Mouse (Mus musculus) liver, embryonic 15.5 days (tissue): ENCODE results near the gene Ccdc97. TPM values are rescaled to one million over a fixed set of nuclear protein-coding genes. Genes with fewer than 3 reads are reported as not detected.
"Not testable (repeated sequence)": the region's sequence is repeated elsewhere in the genome, so short reads cannot be mapped to it uniquely, and the experiment has no call there.

Source experiments
- ATAC-seq: fragments of 200-750 bp; cut with Nextera tagmentation; 2 replicates; pipeline ENCODE4 v1.8.0; 2017; ENCODE audit warnings: moderate number of reproducible peaks, mild to moderate bottlenecking, moderate library complexity; ENCODE audit not compliant: insufficient read depth
- H3K27ac ChIP-seq: fragments of 300-500 bp; sonication (generic); replicated peaks from 2 replicates; pipeline ENCODE4 v1.5.1; 2015; ENCODE audit warnings: mild to moderate bottlenecking, inconsistent platforms
- H3K27me3 ChIP-seq: fragments of 300-500 bp; sonication (generic); 2 replicates; pipeline ENCODE4 v1.6.1; 2015; ENCODE audit warnings: mild to moderate bottlenecking, inconsistent platforms
- H3K36me3 ChIP-seq: fragments of 300-500 bp; sonication (generic); replicated peaks from 2 replicates; pipeline ENCODE4 v1.6.1; 2015; ENCODE audit warnings: moderate library complexity, mild to moderate bottlenecking, inconsistent platforms
- H3K4me1 ChIP-seq: fragments of 300-500 bp; sonication (generic); replicated peaks from 2 replicates; pipeline ENCODE4 v1.6.1; 2015; ENCODE audit warnings: inconsistent platforms
- H3K4me2 ChIP-seq: fragments of 300-500 bp; sonication (generic); 2 replicates; pipeline ENCODE4 v1.6.1; 2015; ENCODE audit warnings: moderate library complexity, mild to moderate bottlenecking, inconsistent platforms
- H3K4me3 ChIP-seq: fragments of 300-500 bp; sonication (generic); replicated peaks from 2 replicates; pipeline ENCODE4 v1.5.1; 2015; ENCODE audit warnings: mild to moderate bottlenecking, inconsistent platforms
- H3K9ac ChIP-seq: fragments of 300-500 bp; sonication (generic); 2 replicates; pipeline ENCODE4 v1.6.1; 2015; ENCODE audit warnings: moderate library complexity, mild to moderate bottlenecking, inconsistent platforms
- H3K9me3 ChIP-seq: fragments of 300-500 bp; sonication (generic); replicated peaks from 2 replicates; pipeline ENCODE4 v1.6.1; 2016; ENCODE audit warnings: inconsistent platforms
- WGBS: fragments of 180-500 bp; shearing (Covaris S2); methylation state at CpG from one replicate; pipeline ENCODE4 v1.1.7; 2015; ENCODE audit warnings: mixed read lengths; ENCODE audit not compliant: insufficient replicate concordance; 5-methylcytosine and 5-hydroxymethylcytosine counted together
- polyA plus RNA-seq: library from polyadenylated mRNA; unstranded; fragments of >200 nt; fragmentation: Nextera tagmentation; extraction: Ambion mirVana; gene quantifications from 2 replicates; pipeline ENCODE4 v1.2.1, GENCODE M21; 2015

Gene Ccdc97
- polyA plus RNA-seq, 1 experiment from 2014 or later = 9.7 TPM

DNA sequence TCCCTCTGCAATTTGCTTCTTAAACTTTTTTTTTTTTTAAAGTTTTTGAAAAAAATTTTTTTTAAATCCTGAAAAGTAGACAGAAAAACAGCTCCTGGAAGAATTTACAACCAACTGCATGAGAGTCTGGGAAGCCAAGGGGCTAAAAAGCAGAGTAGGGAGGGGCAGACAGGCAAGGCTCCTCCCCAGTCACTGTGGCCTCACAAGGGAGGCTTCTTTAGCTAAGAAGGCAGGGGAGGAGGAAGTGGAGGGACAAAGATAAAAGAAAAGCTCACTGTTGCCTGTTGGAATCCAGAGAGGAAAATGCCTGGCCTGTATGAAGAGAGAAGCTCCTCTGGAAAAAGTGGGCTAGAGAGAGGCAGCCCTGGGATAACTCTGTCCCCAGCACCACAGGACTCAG, 2.9 kb upstream of the Ccdc97 start:
- H3K4me2 ChIP-seq = peak overlapping the region; percentile 23; the same call in 1 of the 2 replicates
- not testable (repeated sequence) for H3K4me3 ChIP-seq, ATAC-seq, H3K27me3 ChIP-seq, H3K9me3 ChIP-seq
- peaks cover 75% of the 10 kb centered on the region for H3K36me3 ChIP-seq
- H3K9ac ChIP-seq = 0 out of 2 replicates have a peak overlapping the region, but pooled peaks have one; percentile 21
- H3K4me1 ChIP-seq = peaks cover 52% of the 10 kb centered on the region
- H3K27ac ChIP-seq = peak overlapping the region; percentile 69

DNA sequence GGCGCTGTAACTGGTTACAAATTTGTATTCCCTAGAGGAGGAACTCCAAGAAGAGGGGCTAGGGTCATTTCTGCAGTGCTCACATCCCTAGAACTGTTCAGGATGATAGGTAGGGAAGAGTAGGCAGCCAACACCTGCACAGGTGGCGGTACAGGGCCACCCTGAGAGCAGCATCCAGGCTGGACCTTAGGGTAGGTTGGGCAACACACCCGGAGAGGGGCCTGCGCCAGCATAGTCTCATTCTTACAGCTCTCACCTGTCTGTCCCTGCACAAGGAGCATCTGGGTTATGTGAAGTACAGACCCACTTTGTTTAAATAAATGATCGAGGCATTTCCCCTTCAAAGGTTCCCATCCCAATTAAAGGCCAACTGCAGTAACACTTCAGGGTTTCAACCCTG, 1.9 kb upstream of the Ccdc97 start:
- no peak overlapping the region for H3K9ac ChIP-seq
- H3K36me3 ChIP-seq = peaks cover 75% of the 10 kb centered on the region
- no peak overlapping the region for H3K4me3 ChIP-seq
- no peak for ATAC-seq
- H3K4me2 ChIP-seq = no peak overlapping the region
- no peaks in the 10 kb centered on the region for H3K9me3 ChIP-seq
- no peaks in the 10 kb centered on the region for H3K27me3 ChIP-seq
- 0 out of 2 replicates have a peak overlapping the region, but pooled peaks have one; percentile 9 for H3K27ac ChIP-seq
- H3K4me1 ChIP-seq = peaks cover 53% of the 10 kb centered on the region
- 83% methylated on average over 5 of the region's 5 CpGs for WGBS

DNA sequence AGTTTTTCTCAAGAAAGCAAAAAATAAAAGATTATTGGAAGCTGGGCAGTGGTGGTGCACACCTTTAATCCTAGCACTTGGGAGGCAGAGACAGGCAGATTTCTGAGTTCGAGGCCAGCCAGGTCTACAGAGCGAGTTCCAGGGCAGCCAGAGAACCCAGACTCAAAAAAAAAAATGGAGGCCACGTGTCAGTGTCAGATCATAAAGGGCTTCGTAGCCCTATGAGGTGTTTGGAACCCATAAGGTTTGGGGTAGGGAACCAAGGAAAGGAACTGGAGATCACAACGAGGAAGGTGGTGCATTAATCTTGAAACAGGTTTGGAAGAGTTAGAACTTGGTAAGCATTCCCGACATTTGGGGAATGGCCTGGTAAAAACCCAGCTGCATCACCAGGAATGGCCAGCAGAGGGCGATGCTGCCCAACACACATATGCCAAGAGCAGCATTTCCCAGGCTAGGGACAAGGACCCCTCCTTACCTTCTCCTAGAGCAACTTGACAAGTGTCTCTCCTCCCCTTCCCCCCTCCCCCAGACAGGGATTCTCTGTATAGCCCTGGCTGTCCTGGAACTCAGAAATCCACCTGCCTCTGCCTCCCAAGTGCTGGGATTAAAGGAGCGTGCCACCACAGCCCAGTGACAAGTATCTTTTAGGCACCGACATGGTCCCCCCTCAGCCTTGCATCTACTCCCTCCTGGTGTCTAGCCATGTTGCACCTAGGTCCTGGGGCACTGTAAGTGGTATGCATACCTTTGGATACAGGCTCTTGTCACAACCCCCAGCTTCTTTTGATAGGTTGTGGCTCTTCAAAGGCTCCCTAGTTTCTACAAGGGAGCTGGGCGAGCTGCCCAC, 1.1 kb upstream of the Ccdc97 start:
- H3K27ac ChIP-seq = peak overlapping the region; percentile 84
- no peaks in the 10 kb centered on the region for H3K27me3 ChIP-seq
- peaks cover 75% of the 10 kb centered on the region for H3K36me3 ChIP-seq
- peaks cover 53% of the 10 kb centered on the region for H3K4me1 ChIP-seq
- peak overlapping the region; percentile 80 for H3K4me2 ChIP-seq
- WGBS = 48% methylated on average over 10 of the region's 10 CpGs
- no peak overlapping the region; the same call in 1 of the 2 replicates for H3K9ac ChIP-seq
- 0 out of 2 replicates have a peak, but pooled peaks have one; percentile 3 for ATAC-seq
- no peaks in the 10 kb centered on the region for H3K9me3 ChIP-seq
- H3K4me3 ChIP-seq = peak overlapping the region; percentile 76

DNA sequence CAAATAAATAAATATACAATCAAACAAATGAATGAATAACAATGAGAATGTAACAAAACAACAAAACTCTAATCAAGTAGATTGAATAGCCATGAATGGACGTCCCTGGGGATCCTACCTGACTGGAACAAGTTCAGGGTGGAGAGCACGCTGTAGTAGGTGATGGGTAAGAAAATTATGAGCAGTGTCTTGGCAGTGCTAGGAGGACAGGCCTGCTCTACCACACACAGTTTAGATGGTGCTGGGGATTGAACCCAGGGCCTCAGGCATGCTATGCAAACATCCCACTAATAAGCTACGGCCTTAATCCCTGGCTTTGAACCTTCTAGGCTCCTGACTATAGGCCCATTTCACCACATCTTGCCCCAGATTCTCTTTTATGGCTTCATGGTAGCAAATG, 1.4 kb downstream of the Ccdc97 start:
- Histone ChIP-seq H3K4me3 (peak overlapping the region; percentile 76), H3K27ac (no peak overlapping the region), H3K27me3 (no peaks in the 10 kb centered on the region), H3K9ac (peak overlapping the region; percentile 77; the same call in 1 of the 2 replicates), H3K4me1 (peaks cover 45% of the 10 kb centered on the region), H3K4me2 (peak overlapping the region; percentile 80), H3K9me3 (no peaks in the 10 kb centered on the region), H3K36me3 (peaks cover 75% of the 10 kb centered on the region)
- ATAC-seq = no peak
- WGBS = 75% methylated on average over 3 of the region's 3 CpGs

DNA sequence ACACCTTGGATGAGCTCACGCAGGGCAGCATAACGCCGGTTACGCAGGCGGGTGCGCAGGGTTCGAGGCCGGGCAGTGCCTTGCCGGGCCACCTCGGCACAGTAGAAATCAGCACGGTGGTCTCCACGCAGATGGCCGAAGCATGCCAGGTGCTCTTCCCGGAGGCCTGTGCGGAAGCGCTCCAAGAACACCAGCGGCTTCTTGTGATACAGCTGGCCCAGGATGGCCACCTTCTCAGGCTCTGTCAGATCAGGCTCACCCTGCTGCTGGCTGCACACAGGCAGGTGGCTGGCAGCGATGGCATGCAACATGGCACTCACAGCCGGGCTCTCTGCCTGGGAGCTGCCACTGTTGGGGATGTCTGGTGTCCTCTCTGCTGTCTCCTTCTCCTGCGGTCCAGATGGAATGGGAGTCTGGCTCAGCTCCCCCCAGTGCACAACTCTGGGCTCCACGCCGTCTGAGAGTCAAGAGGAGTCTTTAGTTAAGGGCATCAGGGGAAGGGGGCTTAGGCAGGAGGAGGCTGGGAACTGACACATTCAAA, 3.1 kb downstream of the Ccdc97 start:
- peaks cover 51% of the 10 kb centered on the region for H3K4me1 ChIP-seq
- ATAC-seq = no peak
- WGBS = 91% methylated on average over 22 of the region's 22 CpGs
- no peak overlapping the region for H3K4me2 ChIP-seq
- H3K27me3 ChIP-seq = no peaks in the 10 kb centered on the region
- no peak overlapping the region for H3K4me3 ChIP-seq
- H3K36me3 ChIP-seq = peaks cover 68% of the 10 kb centered on the region
- H3K27ac ChIP-seq = no peak overlapping the region
- H3K9me3 ChIP-seq = no peaks in the 10 kb centered on the region
- no peak overlapping the region for H3K9ac ChIP-seq

DNA sequence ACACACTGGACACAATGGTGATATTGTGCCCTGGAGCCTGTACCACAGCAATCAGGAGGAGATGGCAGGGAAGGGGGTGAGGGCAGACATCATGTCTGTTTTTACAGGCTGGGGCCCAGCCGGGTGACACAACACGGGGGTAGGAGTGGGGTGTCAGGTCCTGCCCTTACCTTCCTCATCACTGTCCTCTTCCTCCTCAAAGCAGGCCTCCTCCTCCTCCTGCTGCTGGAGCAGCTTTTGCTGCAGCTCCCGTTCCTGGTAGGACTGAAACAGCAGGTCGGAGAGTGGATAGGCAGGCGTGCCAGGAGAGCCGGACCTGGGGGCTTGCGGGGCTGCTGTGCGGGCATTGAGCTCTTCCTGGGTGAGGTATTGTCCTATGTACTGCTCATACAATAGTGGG, 4.3 kb downstream of the Ccdc97 start:
- Histone ChIP-seq H3K4me2 (no peak overlapping the region), H3K36me3 (peaks cover 58% of the 10 kb centered on the region), H3K4me3 (no peak overlapping the region)

DNA sequence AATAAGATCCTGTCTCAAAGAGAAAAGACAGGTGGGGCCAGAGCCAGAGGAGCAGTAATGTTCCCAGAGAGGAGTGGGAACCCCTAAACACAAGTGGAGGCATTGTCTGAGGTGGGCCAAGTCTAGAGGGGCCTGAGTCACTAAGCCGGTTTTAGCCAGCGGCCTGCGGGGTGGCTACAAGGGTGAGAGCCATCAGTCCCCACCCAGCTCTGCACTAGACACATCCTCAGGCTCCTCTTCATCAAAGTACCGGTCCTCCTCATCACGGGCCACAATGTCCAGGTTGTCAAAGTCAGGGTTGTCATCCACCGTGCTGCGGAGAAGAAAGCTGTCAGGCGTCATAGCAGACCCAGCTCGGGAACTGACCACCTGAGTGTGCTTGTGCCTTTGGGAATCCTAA, 6.1 kb downstream of the Ccdc97 start:
- Histone ChIP-seq H3K9ac (no peak overlapping the region), H3K27me3 (no peaks in the 10 kb centered on the region), H3K27ac (no peak overlapping the region), H3K9me3 (no peaks in the 10 kb centered on the region), H3K4me2 (no peak overlapping the region), H3K4me3 (no peak overlapping the region), H3K4me1 (peaks cover 44% of the 10 kb centered on the region), H3K36me3 (peaks cover 58% of the 10 kb centered on the region)
- no peak for ATAC-seq
- 79% methylated on average over 9 of the region's 9 CpGs for WGBS

More for the DNA sequence above, 4.3 kb downstream of the Ccdc97 start:
- ATAC-seq = no peak
- 85% methylated on average over 8 of the region's 8 CpGs for WGBS
- Histone ChIP-seq H3K27me3 (no peaks in the 10 kb centered on the region), H3K9me3 (no peaks in the 10 kb centered on the region), H3K9ac (no peak overlapping the region), H3K4me1 (peaks cover 51% of the 10 kb centered on the region), H3K27ac (no peak overlapping the region)

DNA sequence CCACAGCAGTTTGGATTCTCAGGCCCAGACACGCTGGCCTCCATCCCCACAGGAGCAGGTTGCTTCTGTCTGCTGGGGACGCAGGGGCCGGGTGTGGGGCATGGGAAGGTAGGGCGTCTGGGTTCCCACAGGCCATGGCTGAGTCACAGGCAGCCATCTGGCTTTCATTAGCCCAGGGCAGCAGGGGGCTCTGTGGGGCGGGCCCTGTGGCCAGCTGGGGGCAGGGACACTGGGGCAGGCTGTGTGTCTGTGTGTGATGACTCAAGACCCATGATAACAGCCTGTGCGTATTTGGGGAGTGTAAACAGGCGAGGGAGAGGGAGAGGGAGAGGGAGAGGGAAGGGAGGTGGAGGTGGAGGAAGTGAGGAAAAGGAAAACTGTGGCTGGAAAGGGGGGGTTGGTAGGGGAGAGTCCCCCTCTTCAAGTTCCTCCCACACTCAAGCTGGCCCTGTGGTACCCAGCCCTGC, 7.1 kb downstream of the Ccdc97 start:
- Histone ChIP-seq H3K9me3 (no peaks in the 10 kb centered on the region), H3K9ac (no peak overlapping the region), H3K4me3 (no peak overlapping the region), H3K36me3 (peaks cover 52% of the 10 kb centered on the region), H3K27me3 (no peaks in the 10 kb centered on the region), H3K4me2 (no peak overlapping the region), H3K27ac (peak overlapping the region; percentile 45; the same call in 1 of the 2 replicates), H3K4me1 (peaks cover 44% of the 10 kb centered on the region)
- ATAC-seq = peak; percentile 31; the same call in 1 of the 2 replicates
- 24% methylated on average over 7 of the region's 7 CpGs for WGBS

DNA sequence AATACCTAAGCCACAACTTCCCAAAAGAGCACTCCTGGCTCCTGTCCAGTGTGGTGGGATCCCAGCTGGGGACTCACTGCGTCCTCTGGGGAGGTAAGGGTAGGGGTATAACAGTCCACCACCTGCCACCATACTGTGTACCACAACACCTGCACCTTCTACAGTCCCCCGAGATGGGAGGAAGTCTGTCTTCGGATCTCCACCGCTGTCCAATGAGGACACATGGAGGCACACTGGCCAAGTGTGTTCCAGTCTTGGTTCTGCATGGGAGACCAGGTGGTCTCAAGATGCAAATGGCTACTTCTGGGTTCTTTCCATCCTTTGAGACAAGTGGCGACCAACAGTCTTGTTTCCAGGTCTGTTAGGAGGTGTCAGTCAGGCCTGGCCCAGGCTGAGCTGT, 7.7 kb downstream of the Ccdc97 start:
- H3K4me1 ChIP-seq = peaks cover 49% of the 10 kb centered on the region
- WGBS = 62% methylated on average over 5 of the region's 5 CpGs
- H3K9ac ChIP-seq = no peak overlapping the region
- no peak for ATAC-seq
- H3K36me3 ChIP-seq = peaks cover 50% of the 10 kb centered on the region
- no peak overlapping the region for H3K4me2 ChIP-seq
- H3K9me3 ChIP-seq = no peaks in the 10 kb centered on the region
- H3K27ac ChIP-seq = no peak overlapping the region
- no peak overlapping the region for H3K4me3 ChIP-seq
- no peaks in the 10 kb centered on the region for H3K27me3 ChIP-seq

DNA sequence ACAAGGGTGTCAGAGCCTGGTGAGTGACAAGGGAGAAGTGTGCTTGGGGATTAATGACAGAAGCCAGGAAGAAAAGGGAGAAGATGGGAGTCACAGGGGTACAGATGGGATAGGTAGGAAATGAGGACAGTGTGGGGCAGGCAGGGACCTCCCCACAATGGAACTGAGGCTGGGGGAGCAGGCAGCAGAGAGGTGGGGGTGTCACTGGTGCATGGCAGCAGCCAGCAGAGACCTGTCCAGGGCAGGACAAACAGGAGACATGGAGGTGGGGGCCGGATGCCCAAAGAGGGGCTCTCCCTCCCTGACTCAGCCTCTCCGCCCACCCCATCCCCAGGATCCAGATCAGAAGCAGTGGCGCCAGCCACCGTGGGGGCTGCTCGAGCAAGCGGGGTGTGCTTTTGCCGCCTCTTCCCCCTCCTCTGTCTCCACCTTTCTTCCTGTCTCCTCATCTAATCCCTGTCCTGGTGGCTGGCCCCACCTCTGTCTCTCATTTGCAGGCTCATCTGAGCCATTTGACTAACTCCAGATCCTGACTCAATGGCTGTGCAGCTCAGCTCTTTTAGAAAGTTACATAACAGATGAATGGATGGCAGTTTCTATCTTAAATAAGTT, 8.3 kb downstream of the Ccdc97 start:
- no peak for ATAC-seq
- no peaks in the 10 kb centered on the region for H3K9me3 ChIP-seq
- no peak overlapping the region for H3K4me2 ChIP-seq
- H3K27me3 ChIP-seq = no peaks in the 10 kb centered on the region
- no peak overlapping the region for H3K27ac ChIP-seq
- WGBS = 56% methylated on average over 6 of the region's 7 CpGs
- peaks cover 55% of the 10 kb centered on the region for H3K4me1 ChIP-seq
- H3K36me3 ChIP-seq = peaks cover 49% of the 10 kb centered on the region
- no peak overlapping the region for H3K4me3 ChIP-seq
- no peak overlapping the region for H3K9ac ChIP-seq

DNA sequence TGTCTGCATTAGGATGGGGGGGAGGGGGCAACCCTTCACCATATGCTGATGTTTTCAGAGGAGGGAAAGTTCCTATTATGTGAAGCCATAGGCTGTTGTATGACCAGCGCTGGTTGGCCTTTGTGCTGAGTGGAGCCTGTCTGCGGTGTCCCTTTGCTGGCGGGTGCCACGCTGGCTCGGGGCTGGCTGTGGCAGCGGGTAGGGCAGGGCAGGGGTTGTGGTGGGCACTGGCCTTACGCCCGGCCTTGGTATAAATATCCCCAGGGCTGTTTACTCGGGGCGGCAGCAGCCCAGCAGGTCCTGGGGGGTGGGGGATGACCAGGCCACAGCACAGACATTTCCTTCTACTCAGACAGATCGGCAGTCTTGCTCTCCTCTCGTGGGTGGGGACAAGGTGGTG, 8.9 kb downstream of the Ccdc97 start:
- no peak for ATAC-seq
- H3K4me2 ChIP-seq = no peak overlapping the region
- 50% methylated on average over 12 of the region's 12 CpGs for WGBS
- H3K36me3 ChIP-seq = peaks cover 48% of the 10 kb centered on the region
- no peaks in the 10 kb centered on the region for H3K9me3 ChIP-seq
- no peak overlapping the region for H3K27ac ChIP-seq
- H3K4me3 ChIP-seq = no peak overlapping the region
- no peaks in the 10 kb centered on the region for H3K27me3 ChIP-seq
- H3K9ac ChIP-seq = no peak overlapping the region
- peaks cover 61% of the 10 kb centered on the region for H3K4me1 ChIP-seq
